Mouse (Mus musculus): ENCODE measurements around the gene D16Ertd472e. TPM values are rescaled to one million over a fixed set of nuclear protein-coding genes. Genes with fewer than 3 reads are reported as not detected.
A peak's percentile ranks its signal among the peaks of the same experiment; 100 is the strongest.
"Not testable (repeated sequence)": the region's sequence is repeated elsewhere in the genome, so short reads cannot be mapped to it uniquely, and the experiment has no call there.

Gene D16Ertd472e
- polyA plus RNA-seq, 1 experiment from 2014 or later, result 0.72 TPM

DNA sequence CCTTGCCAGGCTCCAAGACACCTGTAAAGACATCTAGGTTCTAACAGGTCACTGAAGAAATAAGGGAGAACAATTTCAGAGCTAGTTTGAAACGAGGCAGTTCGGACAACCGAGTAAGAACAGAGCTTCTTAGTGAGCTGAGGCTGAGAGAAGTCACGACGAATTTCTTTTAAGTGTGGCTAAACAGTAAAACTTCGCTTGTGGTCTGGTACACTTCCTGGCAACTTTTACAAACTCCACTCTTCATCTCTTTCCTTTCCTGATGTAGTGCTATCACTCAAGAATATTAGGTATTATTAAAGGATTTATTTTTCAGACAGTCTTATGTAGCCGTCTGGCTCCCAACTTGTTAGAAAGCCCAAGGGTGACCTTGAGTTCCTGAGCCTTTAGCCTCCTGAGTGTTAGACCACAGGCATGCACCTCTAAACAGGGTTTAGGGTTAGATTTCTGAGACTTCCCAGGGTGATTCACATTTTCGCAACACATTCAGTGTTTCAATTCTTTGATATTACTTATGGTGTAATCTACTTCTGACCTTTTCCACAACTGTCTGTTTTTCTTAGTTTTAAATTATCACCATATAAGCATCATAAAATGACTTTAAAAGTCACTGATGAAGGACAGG, 38.6 kb downstream of the D16Ertd472e start:
- ATAC-seq, result no peak
- no peak for TF ChIP-seq CTCF (IDR thresholded peaks at IDR 0.05)
- ChIA-PET POLR2A (no interaction called here), CTCF (interaction anchor here (2.3 kb wide), 1 partner anchor 9 kb away, joined by 4 read pairs; no protein-coding TSS in a partner anchor)
- in situ Hi-C loops (cut with MboI; ENCODE audit: low pct_unique_long_range_greater_than_20kb), result no loop called here
- no peak for DNase-seq (ENCODE audit: low read depth, low spot score)
- no peaks in the 10 kb centered on the region for H3K27me3 ChIP-seq

DNA sequence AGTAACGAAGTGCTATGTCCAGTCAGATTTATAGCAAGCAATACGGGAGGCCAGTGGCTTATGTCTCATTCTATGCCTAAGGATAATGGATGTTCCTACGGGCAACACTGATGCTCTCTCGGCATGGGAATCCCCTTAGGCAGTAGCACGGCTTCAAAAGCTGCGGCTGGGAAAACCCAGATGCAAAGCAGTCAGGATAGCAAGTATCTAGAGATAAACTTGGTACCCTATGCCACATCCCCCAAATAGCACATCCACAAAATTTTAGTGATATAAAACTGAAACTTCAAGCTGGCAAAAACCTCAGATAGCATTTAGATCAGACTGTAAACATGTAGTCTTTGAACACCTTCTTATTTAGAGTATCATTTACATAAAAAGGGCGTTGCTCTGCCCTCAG, 39.2 kb downstream of the D16Ertd472e start:
- no peak for ATAC-seq
- in situ Hi-C loops (cut with MboI; ENCODE audit: low pct_unique_long_range_greater_than_20kb), result no loop called here
- ChIA-PET POLR2A (no interaction called here), CTCF (interaction anchor here (2.3 kb wide), 1 partner anchor 9 kb away, joined by 4 read pairs; no protein-coding TSS in a partner anchor)
- DNase-seq (ENCODE audit: low read depth, low spot score), result no peak
- H3K27me3 ChIP-seq, result no peaks in the 10 kb centered on the region
- no peak for TF ChIP-seq CTCF (IDR thresholded peaks at IDR 0.05)

DNA sequence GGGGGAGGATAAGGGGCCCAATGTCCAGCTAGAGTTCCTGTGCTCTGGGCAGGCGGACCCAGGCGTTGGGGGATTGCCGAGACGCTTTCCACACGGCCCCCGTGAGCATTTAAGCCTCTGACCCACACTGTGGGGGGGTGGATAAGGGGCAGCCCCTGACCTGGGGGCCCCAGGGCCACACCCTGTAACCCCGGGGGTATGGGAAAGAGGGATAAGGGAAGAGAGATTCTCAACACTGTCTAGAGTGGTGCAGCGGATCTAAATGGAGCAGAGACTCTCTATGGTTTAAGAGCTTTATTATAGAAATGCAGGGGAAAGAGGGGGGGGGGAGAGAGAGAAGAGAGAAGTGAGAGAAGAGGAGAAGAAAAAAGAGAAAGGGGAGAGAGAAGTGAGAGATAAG, 42.0 kb downstream of the D16Ertd472e start:
- H3K27me3 ChIP-seq, result no peaks in the 10 kb centered on the region
- no peak for TF ChIP-seq CTCF (IDR thresholded peaks at IDR 0.05)
- DNase-seq (ENCODE audit: low read depth, low spot score) (no peak), ATAC-seq (no peak)
- CTCF ChIA-PET, result no interaction called here
- in situ Hi-C loops (cut with MboI; ENCODE audit: low pct_unique_long_range_greater_than_20kb), result no loop called here
- POLR2A ChIA-PET, result no interaction called here

DNA sequence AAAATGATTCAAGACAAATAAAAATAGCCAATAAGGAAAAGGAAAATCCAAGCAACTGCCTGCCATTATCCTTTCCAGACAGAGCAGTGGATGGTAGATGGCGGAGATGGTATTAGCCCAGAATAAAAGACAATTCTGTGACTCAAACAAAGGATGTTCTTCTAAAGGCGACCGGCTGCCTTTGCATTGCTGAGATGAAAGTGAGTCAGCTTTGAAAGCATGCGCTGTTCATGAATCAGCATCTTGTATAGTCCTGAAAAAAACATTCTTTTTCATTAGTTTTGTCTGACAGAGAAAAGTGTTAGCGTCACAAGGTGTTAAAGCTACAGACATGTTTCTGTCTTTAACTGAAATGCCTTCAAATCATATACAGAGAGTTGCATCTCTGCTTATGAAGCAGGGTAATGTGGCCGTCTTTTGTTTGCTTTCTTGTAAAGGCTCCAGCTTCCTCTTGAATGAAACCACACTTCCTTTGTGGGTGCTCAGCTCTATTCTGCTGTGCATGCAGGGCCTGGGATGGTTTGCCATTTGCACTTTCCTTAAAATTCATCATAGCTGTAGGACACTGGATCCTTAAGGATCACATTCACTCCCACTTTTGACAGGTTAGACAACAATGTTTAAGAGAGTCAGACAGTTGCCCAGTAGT, 44.4 kb downstream of the D16Ertd472e start:
- no peak for DNase-seq (ENCODE audit: low read depth, low spot score)
- in situ Hi-C loops (cut with MboI; ENCODE audit: low pct_unique_long_range_greater_than_20kb), result no loop called here
- ChIA-PET CTCF (interaction anchor here (0.9 kb wide), 1 partner anchor 19 kb away, joined by 3 read pairs; no protein-coding TSS in a partner anchor), POLR2A (interaction anchor here (0.6 kb wide), 1 partner anchor 30 kb away, joined by 5 read pairs; no protein-coding TSS in a partner anchor)
- no peak for TF ChIP-seq CTCF (IDR thresholded peaks at IDR 0.05)
- ATAC-seq, result peak; percentile 68
- H3K27me3 ChIP-seq, result no peaks in the 10 kb centered on the region

DNA sequence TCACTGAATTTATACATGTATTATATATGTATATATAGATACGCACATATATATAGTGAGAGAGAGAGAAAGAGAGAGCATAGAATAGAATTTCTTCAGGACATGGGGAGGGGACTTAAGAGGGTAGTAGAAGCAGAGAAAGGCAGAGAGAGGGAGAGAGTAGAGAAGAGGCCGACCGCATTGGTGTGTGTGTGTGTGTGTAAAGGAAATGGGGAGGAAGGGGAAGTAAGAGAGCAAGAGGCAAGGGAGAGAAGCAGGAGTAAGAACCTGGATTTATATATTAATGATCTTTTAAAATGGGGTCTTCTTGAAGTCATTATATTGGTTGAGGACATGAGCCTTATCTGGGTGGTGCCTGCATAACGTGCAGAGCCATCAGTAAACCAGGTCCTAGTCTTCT, 53.5 kb downstream of the D16Ertd472e start:
- POLR2A ChIA-PET, result no interaction called here
- ATAC-seq (no peak), DNase-seq (ENCODE audit: low read depth, low spot score) (no peak)
- TF ChIP-seq CTCF (IDR thresholded peaks at IDR 0.05), result no peak
- in situ Hi-C loops (cut with MboI; ENCODE audit: low pct_unique_long_range_greater_than_20kb), result no loop called here
- no peaks in the 10 kb centered on the region for H3K27me3 ChIP-seq
- CTCF ChIA-PET, result no interaction called here

DNA sequence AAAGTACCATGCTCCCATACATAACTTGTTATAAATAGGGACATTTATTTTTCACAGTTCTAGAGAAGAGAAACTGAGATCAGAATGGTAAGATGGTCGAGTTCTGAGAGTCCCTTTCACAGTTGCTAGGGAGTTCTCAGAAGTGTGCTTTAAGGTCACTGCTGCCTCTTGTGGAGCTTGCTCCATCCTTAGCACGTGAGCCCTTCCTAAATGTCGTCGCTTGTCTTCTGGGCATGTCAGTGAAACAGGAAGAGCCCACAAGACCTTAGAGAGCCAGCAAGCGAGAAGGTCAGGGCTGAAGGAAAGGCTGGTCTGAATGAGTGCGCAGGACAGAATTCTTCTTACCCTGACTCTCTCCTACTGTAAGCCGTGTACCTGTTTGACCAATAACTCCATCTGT, 57.8 kb downstream of the D16Ertd472e start:
- TF ChIP-seq CTCF (IDR thresholded peaks at IDR 0.05), result no peak
- ChIA-PET POLR2A (no interaction called here), CTCF (no interaction called here)
- no peaks in the 10 kb centered on the region for H3K27me3 ChIP-seq
- ATAC-seq, result no peak
- DNase-seq (ENCODE audit: low read depth, low spot score), result no peak
- in situ Hi-C loops (cut with MboI; ENCODE audit: low pct_unique_long_range_greater_than_20kb), result no loop called here

DNA sequence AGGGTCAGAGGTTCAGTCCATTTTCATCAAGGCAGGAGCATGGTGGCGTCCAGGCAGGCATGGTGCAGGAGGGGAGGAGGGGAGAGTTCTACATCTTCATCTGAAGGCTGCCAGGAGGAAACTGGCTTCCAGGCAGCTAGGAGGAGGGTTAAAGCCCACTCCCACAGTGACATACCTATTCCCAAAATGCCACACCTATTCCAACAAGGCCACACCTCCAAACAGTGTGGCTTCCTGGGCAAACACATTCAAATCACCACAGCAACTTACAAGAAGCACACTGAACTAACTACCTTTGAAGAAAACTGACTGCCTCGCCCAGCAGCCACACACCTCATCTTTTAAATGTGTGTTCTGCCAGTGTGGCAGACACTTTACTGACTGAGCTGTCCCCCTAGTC, 59.3 kb downstream of the D16Ertd472e start:
- POLR2A ChIA-PET, result no interaction called here
- CTCF ChIA-PET, result no interaction called here
- in situ Hi-C loops (cut with MboI; ENCODE audit: low pct_unique_long_range_greater_than_20kb), result no loop called here
- TF ChIP-seq CTCF (IDR thresholded peaks at IDR 0.05), result no peak
- DNase-seq (ENCODE audit: low read depth, low spot score) (no peak), ATAC-seq (no peak)
- H3K27me3 ChIP-seq, result no peaks in the 10 kb centered on the region

DNA sequence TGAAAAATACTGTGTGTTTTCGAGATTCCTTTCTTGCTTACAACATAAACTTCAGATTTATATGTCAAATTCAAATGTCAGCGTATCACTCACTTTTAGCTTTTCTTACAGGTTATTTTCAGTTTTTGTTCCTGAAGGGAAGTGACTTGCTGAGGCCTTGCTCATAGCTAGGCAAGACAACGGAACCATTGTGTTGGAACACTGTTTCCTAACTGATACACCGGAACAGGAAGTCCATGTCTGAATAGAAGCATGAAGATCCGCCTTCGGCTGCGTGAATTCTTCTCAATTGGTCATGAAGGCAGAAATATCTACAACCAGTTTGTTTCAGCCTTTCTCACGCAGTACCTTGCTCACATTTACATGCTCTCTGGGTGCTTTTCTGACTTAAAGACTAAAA, 65.0 kb downstream of the D16Ertd472e start:
- no peak for ATAC-seq
- CTCF ChIA-PET, result no interaction called here

DNA sequence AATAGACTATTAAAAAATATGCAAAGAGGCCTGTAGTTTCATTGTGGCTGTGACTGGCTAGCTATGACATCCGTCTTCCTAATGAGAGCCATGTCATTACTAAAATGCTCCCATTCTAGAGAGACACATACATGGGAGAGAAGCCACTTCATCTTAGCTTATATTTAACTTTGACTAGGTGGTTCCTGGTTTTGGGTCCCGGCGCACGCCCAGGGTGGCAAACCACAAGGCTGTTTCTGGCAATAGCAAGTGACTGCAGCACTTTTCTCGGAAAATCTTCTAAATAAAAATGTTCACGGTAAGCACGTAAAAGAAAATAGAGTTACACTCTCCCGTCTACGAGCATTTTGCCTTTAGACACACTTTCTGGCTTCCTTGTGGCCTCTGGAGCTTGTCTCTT, 74.0 kb downstream of the D16Ertd472e start:
- H3K27me3 ChIP-seq, result no peaks in the 10 kb centered on the region
- no peak for TF ChIP-seq CTCF (IDR thresholded peaks at IDR 0.05)
- DNase-seq (ENCODE audit: low read depth, low spot score) (no peak), ATAC-seq (no peak)
- CTCF ChIA-PET, result interaction anchor here (1.9 kb wide), 1 partner anchor 18 kb away, joined by 5 read pairs; no protein-coding TSS in a partner anchor
- POLR2A ChIA-PET, result no interaction called here
- in situ Hi-C loops (cut with MboI; ENCODE audit: low pct_unique_long_range_greater_than_20kb), result no loop called here

More for the DNA sequence above, 65.0 kb downstream of the D16Ertd472e start:
- peaks cover 8% of the 10 kb centered on the region for H3K27me3 ChIP-seq
- no peak for DNase-seq (ENCODE audit: low read depth, low spot score)
- no peak for TF ChIP-seq CTCF (IDR thresholded peaks at IDR 0.05)
- POLR2A ChIA-PET, result no interaction called here
- in situ Hi-C loops (cut with MboI; ENCODE audit: low pct_unique_long_range_greater_than_20kb), result no loop called here

DNA sequence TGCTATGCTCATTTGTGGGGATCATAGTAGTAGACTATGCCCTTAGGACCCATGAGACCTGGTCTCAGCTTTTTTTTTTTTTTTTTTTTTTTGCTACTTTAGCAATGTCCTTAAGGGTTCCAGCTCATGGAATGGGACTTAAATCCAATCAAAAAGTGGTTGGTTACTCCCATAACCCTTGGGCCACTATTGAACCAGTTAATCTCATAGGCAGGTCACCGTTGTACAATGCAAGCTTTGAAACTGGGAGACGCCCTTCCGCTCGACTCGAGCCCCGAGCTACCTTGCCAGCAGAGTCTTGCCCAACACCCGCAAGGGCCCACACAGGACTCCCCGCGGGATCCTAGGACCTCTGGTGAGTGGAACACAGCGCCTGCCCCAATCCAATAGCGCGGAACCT, 83.8 kb downstream of the D16Ertd472e start:
- in situ Hi-C loops (cut with MboI; ENCODE audit: low pct_unique_long_range_greater_than_20kb); ATAC-seq; H3K27me3 ChIP-seq; CTCF ChIA-PET; DNase-seq (ENCODE audit: low read depth, low spot score): not testable (repeated sequence)
- POLR2A ChIA-PET, result interaction anchor here (0.6 kb wide), 1 partner anchor 1297 kb away, joined by 3 read pairs; no protein-coding TSS in a partner anchor

DNA sequence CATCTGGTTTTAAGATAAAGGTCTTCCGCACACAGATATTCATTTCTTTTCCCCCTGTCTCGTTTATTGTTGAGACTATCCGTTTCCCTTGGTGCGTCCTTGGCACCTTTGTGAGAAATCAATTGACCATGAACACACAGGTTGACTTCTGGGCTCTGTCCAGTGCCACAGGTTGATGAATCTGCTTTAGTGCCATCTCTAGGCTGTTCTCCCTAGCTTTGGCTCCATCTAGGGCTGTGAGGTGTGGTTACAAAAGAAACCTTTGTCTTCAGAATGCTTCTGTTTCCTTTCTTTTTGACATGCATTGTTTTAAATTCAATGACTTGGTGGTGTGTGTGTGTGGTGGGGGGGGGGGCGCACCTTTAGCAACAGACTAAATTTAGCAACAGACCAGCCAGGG, 85.7 kb downstream of the D16Ertd472e start:
- no peaks in the 10 kb centered on the region for H3K27me3 ChIP-seq
- no peak for DNase-seq (ENCODE audit: low read depth, low spot score)
- ATAC-seq, result no peak
- in situ Hi-C loops (cut with MboI; ENCODE audit: low pct_unique_long_range_greater_than_20kb), result no loop called here
- TF ChIP-seq CTCF (IDR thresholded peaks at IDR 0.05), result no peak
- ChIA-PET POLR2A (no interaction called here), CTCF (no interaction called here)

Other genes starting within 250 kb of the D16Ertd472e start
- gene Btg3, start 199.5 kb downstream of the D16Ertd472e start, polyA plus RNA-seq (2021), result 24.5 TPM

Data from Patski (cell line).